Mouse (Mus musculus) layer of hippocampus, postnatal 36 days (tissue): ENCODE data around the gene Gm49384. TPM values are rescaled to one million over a fixed set of nuclear protein-coding genes. Genes with fewer than 3 reads are reported as not detected.
A peak's percentile ranks its signal among the peaks of the same experiment; 100 is the strongest.
"Not testable (repeated sequence)": the region's sequence is repeated elsewhere in the genome, so short reads cannot be mapped to it uniquely, and the experiment has no call there.

Experiments used
- DNase-seq, 2 experiments: peaks; one replicate each; pipeline ENCODE4 v3.0.0; 2022
- microRNA-seq, 2 experiments: library from miRNA; unstranded; fragments of <30 nt; microRNA quantifications; one replicate each; pipeline ENCODE4 v1.2.0; 2021
- total RNA-seq, 2 experiments: library from RNA; stranded (reverse); gene quantifications; 2 replicates each; pipeline ENCODE4 v1.2.3; 2021

The Gm49384 gene
- total RNA-seq, 2 experiments from 2014 or later: 2.3 to 2.9 TPM

DNA sequence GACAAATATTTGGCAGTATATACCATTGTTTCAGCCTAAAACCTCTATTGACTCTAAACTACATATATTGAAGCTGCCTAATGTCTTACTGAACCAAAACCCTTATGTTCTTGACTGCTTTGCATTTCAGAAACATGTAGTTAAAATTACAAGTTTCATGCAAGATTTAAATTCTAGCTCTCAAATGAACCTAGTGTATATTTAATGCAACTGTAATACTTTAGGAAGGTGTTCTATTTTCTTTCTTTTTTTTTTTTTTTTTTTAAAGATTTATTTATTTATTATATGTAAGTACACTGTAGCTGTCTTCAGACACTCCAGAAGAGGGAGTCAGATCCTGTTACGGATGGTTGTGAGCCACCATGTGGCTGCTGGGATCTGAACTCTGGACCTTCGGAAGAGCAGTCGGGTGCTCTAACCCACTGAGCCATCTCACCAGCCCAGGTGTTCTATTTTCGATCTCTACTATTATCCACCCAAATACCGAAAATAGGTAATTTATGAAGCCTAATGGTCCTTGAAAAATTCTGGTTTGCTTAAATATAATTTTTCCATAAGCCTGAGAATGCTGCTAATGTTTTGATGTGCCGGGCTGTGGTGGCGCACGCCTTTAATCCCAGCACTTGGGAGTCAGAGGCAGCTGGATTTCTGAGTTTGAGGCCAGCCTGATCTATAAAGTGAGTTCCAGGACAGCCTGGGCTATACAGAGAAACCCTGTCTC, 37.0 kb downstream of the Gm49384 start:
- not testable (repeated sequence) for DNase-seq

GRCm38 (mm10) chr12:69164904-69165303, 39.2 kb downstream of the Gm49384 start:
- DNase-seq: no peak

- not testable (repeated sequence) for DNase-seq
These were observed 40.5 kb downstream of the Gm49384 start for GRCm38 (mm10) chr12:69163586-69163985.

DNA sequence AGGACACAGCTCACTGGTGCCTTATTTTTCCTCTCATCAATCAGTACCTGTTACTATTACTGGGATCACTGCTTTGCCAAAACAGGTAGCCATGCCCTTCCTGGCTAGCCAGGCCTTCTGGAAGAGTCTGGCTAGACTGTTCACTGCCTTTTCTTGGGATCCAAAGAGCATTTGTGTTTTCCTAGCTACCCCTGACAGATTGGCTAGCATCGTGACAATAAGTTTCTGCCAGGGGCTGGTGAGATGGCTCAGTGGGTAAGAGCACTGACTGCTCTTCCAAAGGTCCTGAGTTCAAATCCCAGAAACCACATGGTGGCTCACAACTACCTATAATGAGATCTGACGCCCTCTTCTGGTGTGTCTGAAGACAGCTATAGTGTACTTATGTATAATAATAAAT, 43.4 kb downstream of the Gm49384 start:
- not testable (repeated sequence) for DNase-seq

DNA sequence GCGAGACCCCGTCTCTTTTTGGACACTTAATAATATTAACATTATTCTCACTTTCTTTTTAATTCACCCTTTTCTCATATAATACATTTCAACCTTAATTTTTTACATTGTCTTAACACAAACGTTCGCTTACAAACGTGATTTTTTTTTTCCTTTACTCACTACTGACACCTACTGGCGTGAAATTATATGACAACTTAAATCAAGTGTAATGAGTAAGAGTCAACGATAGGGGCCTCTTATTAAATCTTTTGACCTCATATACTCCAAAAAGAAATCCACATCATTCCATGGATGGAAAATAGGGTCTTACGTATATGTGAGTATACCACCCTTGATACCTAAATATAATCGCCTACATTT, 44.5 kb downstream of the Gm49384 start:
- no peak for DNase-seq

- peak; percentile 98 for DNase-seq
These were observed 45.1 kb downstream of the Gm49384 start, which contains the start of gene Rps29 for GRCm38 (mm10) chr12:69158765-69159577. Gene Rps29, minus strand, starts transcription at chr12:69159186.

DNA sequence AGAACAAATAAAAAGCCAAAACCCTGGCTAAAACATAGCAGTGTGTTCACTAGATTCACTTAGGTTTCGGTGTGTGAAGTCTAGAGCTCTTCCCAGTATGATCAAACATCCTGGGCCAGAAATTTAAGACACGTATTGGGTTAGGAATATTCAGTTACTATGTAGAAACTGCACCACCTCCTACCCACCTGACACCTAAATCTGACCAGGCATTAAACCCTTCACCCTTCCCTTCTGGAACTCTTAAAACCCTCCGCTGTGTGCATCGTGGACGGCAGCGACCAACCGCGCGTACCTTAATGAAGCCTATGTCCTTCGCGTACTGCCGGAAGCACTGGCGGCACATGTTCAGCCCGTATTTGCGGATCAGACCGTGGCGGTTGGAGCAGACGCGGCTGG, 45.7 kb downstream of the Gm49384 start:
- no peak for DNase-seq

- no peak for DNase-seq
These were observed 47.0 kb downstream of the Gm49384 start for GRCm38 (mm10) chr12:69157107-69157506.

- DNase-seq: no peak
These were observed 47.6 kb downstream of the Gm49384 start for GRCm38 (mm10) chr12:69156436-69156835.

DNA sequence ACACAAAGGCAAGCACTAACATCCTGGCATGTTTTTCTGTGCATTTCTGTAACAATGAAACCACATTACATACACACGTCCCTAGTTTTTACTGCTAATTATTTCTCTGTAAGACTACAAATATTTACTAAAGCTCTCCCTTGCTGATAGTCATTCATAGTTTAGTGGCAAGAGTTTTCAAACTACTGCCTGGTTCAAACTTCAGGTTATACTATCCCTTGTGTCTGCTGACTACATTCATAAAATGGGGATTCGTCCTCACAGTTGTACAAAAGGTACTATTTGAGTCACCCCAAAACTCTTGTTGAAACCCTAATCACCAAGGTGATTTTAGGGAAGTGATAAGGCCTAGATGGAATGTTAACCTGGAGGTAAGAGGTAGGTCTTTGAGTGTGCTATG, 48.1 kb downstream of the Gm49384 start:
- DNase-seq: no peak

DNA sequence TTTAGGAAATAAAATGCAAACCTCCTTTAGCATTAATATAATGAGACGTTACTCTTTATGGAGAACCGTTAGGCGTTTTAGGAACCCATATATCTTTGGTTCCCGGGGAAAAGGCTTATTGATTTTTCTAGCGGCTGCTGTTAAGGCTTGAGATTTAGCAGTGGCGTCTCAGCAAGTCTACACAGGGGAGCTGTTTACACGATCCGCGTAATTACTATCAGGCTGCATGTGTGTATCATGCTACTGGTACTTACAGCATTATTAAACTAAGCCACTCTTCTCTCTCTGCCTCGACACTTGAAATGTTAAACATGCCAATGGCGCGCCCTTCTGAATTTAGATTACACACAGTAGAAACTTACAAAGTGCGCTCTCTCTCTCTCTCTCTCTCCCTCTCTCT, 54.0 kb downstream of the Gm49384 start:
- DNase-seq: no peak

GRCm38 (mm10) chr12:69147166-69147735, 56.8 kb downstream of the Gm49384 start:
- no peak for DNase-seq

GRCm38 (mm10) chr12:69143460-69143859, 60.6 kb downstream of the Gm49384 start:
- no peak for DNase-seq

GRCm38 (mm10) chr12:69139841-69140240, 64.2 kb downstream of the Gm49384 start:
- no peak for DNase-seq

Small RNA genes lying within 50 kb of the gene (microRNA-seq; reads per million reads assigned to microRNA genes)
- 0 reads per million in 2 experiments for gene Gm47287
- 1.7 to 5.1 reads per million in 2 experiments for gene Gm47295

Other genes with a start within 250 kb of the Gm49384 start
- gene Rps29, start 45.1 kb downstream of the Gm49384 start, total RNA-seq: 1,000 to 10,000 TPM; 1,096 to 1,116 TPM
- not detected for gene Lrr1, start 35.5 kb downstream of the Gm49384 start, total RNA-seq
- gene Rpl36al, start 20.2 kb downstream of the Gm49384 start, total RNA-seq: 100 to 1,000 TPM; 186 to 194 TPM
- gene Mgat2, start 20.1 kb downstream of the Gm49384 start, total RNA-seq: 10 to 100 TPM; 27.0 to 29.3 TPM
- 1 to 10 TPM; 5.7 to 5.9 TPM for gene Gm49383, start 7.2 kb downstream of the Gm49384 start, total RNA-seq
- 1 to 10 TPM; 1.4 to 2.0 TPM for gene Dnaaf2, start 5.8 kb downstream of the Gm49384 start, total RNA-seq
- gene Pole2, start 23.9 kb upstream of the Gm49384 start, total RNA-seq: under 1 TPM; 0.75 to 0.99 TPM
- 10 to 100 TPM; 16.0 to 17.9 TPM for gene Klhdc1, start 36.9 kb upstream of the Gm49384 start, total RNA-seq
- 100 to 1,000 TPM; 117 to 128 TPM for gene Klhdc2, start 92.4 kb upstream of the Gm49384 start, total RNA-seq
- gene Nemf, start 152.9 kb upstream of the Gm49384 start, total RNA-seq: 10 to 100 TPM; 47.9 to 51.2 TPM
- 10 to 100 TPM; 48.3 to 50.3 TPM for gene Arf6, start 167.9 kb upstream of the Gm49384 start, total RNA-seq
- under 1 TPM; 0.60 to 0.66 TPM for gene Gm9887, start 168.2 kb upstream of the Gm49384 start, total RNA-seq